Mouse (Mus musculus): ENCODE results near the gene Hinfp. TPM values are rescaled to one million over a fixed set of nuclear protein-coding genes. Genes with fewer than 3 reads are reported as not detected.
"Not testable (repeated sequence)": the region's sequence is repeated elsewhere in the genome, so short reads cannot be mapped to it uniquely, and the experiment has no call there.

Gene Hinfp
- total RNA-seq, 2 experiments from 2014 or later, result 18.3 to 22.6 TPM

GRCm38 (mm10) chr9:44313476-44314256 is 8.2 kb upstream of the Hinfp start:
- DNase-seq (ENCODE audit: low spot score in 2 of 2), result no peak

- no peak for DNase-seq (ENCODE audit: low spot score in 2 of 2)
These were observed 6.0 kb upstream of the Hinfp start for GRCm38 (mm10) chr9:44311136-44312134.

GRCm38 (mm10) chr9:44310750-44311135 is 5.3 kb upstream of the Hinfp start:
- no peak for DNase-seq (ENCODE audit: low spot score in 2 of 2)

- no peak for DNase-seq (ENCODE audit: low spot score in 2 of 2)
These were observed 4.3 kb upstream of the Hinfp start for GRCm38 (mm10) chr9:44309756-44310155.

GRCm38 (mm10) chr9:44307248-44307647 is 1.8 kb upstream of the Hinfp start:
- DNase-seq (ENCODE audit: low spot score in 2 of 2), result no peak

GRCm38 (mm10) chr9:44306532-44306931 is 1.1 kb upstream of the Hinfp start:
- no peak for DNase-seq (ENCODE audit: low spot score in 2 of 2)

GRCm38 (mm10) chr9:44300001-44300400 is 5.5 kb downstream of the Hinfp start:
- DNase-seq (ENCODE audit: low spot score in 2 of 2), result not testable (repeated sequence)

- DNase-seq (ENCODE audit: low spot score in 2 of 2), result no peak
These were observed 13.0 kb downstream of the Hinfp start for GRCm38 (mm10) chr9:44292490-44292889.

- DNase-seq (ENCODE audit: low spot score in 2 of 2), result no peak
These were observed 16.5 kb downstream of the Hinfp start for GRCm38 (mm10) chr9:44288959-44289291.

GRCm38 (mm10) chr9:44288076-44288958 is 17.2 kb downstream of the Hinfp start, which contains the start of gene Abcg4:
Gene Abcg4 (minus strand): TSS chr9:44288615.
- DNase-seq (ENCODE audit: low spot score in 2 of 2), result peak; percentile 50 to 58

- DNase-seq (ENCODE audit: low spot score in 2 of 2), result peak in 1 of 2 experiments; percentile 50
These were observed 17.9 kb downstream of the Hinfp start for GRCm38 (mm10) chr9:44287401-44288075.

- no peak for DNase-seq (ENCODE audit: low spot score in 2 of 2)
These were observed 18.5 kb downstream of the Hinfp start for GRCm38 (mm10) chr9:44287003-44287400.

- no peak for DNase-seq (ENCODE audit: low spot score in 2 of 2)
These were observed 19.1 kb downstream of the Hinfp start for GRCm38 (mm10) chr9:44286256-44286850.

GRCm38 (mm10) chr9:44283183-44283582 is 22.3 kb downstream of the Hinfp start:
- DNase-seq (ENCODE audit: low spot score in 2 of 2), result no peak

GRCm38 (mm10) chr9:44269973-44270372 is 35.5 kb downstream of the Hinfp start:
- no peak for DNase-seq (ENCODE audit: low spot score in 2 of 2)

- no peak for DNase-seq (ENCODE audit: low spot score in 2 of 2)
These were observed 36.4 kb downstream of the Hinfp start for GRCm38 (mm10) chr9:44269077-44269476.

GRCm38 (mm10) chr9:44268432-44268831 is 37.0 kb downstream of the Hinfp start, which contains the start of gene Nlrx1:
Gene Nlrx1 (minus strand): TSS chr9:44268599.
- no peak for DNase-seq (ENCODE audit: low spot score in 2 of 2)

- peak; percentile 93 for DNase-seq (ENCODE audit: low spot score in 2 of 2)
These were observed 37.5 kb downstream of the Hinfp start for GRCm38 (mm10) chr9:44268027-44268360.

- no peak for DNase-seq (ENCODE audit: low spot score in 2 of 2)
These were observed 38.0 kb downstream of the Hinfp start for GRCm38 (mm10) chr9:44267319-44268026.

All from adrenal gland, adult 18-20 months (tissue).